Mouse (Mus musculus) erythroblast, embryonic 14.5 days (primary cell): ENCODE measurements around the gene Zfp62. TPM values are rescaled to one million over a fixed set of nuclear protein-coding genes. Genes with fewer than 3 reads are reported as not detected.
"Not testable (repeated sequence)": the region's sequence is repeated elsewhere in the genome, so short reads cannot be mapped to it uniquely, and the experiment has no call there.

Source experiments
- H3K27me3 ChIP-seq: 2 replicates; pipeline ENCODE4 v1.6.1; 2012; ENCODE audit warnings: inconsistent platforms; ENCODE audit not compliant: control insufficient read depth
- H3K36me3 ChIP-seq: 2 replicates; pipeline ENCODE4 v1.6.1; 2012; ENCODE audit warnings: mild to moderate bottlenecking, inconsistent platforms; ENCODE audit not compliant: control insufficient read depth
- H3K4me1 ChIP-seq: 2 replicates; pipeline ENCODE4 v1.6.1; 2012; ENCODE audit warnings: inconsistent platforms; ENCODE audit not compliant: control insufficient read depth
- H3K4me3 ChIP-seq: replicated peaks from 2 replicates; pipeline ENCODE3; 2012; ENCODE audit warnings: moderate library complexity, mild to moderate bottlenecking, inconsistent platforms
- H3K9me3 ChIP-seq: 2 replicates; pipeline ENCODE4 v1.6.1; 2012; ENCODE audit warnings: low read length, inconsistent platforms, mixed read lengths; ENCODE audit not compliant: control insufficient read depth
- GATA1 ChIP-seq: IDR thresholded peaks from 2 replicates; pipeline ENCODE4 v1.6.1; 2012; ENCODE audit warnings: low read length, inconsistent platforms, mixed read lengths
- TAL1 ChIP-seq: IDR thresholded peaks from 3 replicates; pipeline ENCODE4 v1.6.1; 2012; ENCODE audit warnings: low read length, inconsistent platforms, mixed read lengths
- polyA plus RNA-seq: library from polyadenylated mRNA; stranded (reverse); fragments of >175 nt; gene quantifications from 2 replicates; pipeline ENCODE4 v1.2.3, GENCODE M21; 2012

The Zfp62 gene
- polyA plus RNA-seq: 0.02 and 0.16 TPM in 2 replicates

- no peak for TF ChIP-seq TAL1
- TF ChIP-seq GATA1: no peak
- peaks cover 3% of the 10 kb centered on the region for H3K9me3 ChIP-seq
- no peaks in the 10 kb centered on the region for H3K27me3 ChIP-seq
- peaks cover 13% of the 10 kb centered on the region for H3K36me3 ChIP-seq
- H3K4me1 ChIP-seq: peaks cover 55% of the 10 kb centered on the region
- H3K4me3 ChIP-seq: peak within 1 kb of the TSS; percentile 87
Measured at GRCm38 (mm10) chr11:49203129-49203768, at the start of gene Zfp62. TSS of gene Zfp62 (plus strand) at chr11:49203292.

DNA sequence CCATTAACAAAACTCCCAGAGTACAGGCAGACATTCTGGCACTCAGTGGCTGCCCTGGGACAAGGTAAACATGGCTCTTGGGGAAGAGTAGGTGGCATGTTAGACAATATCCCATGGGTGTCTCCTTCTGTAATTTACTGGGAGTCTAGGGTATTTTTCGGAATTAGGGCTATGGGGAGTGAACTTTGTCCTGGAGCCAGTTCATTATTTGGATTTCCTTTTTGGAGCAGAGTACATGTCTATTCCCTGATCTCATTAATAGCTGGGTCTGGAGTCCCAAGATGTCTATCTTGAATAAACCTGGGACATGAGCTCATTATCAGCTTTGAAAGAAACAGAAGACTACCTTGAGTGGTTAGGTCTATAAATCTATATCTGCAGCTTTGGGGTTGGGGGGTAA lies 49.0 kb upstream of the Zfp62 start, which contains the start of gene Olfr1394:
Gene Olfr1394 (plus strand): TSS at position 301 of the 400 bp plus-strand sequence.
- no peak for TF ChIP-seq TAL1
- Histone ChIP-seq H3K27me3 (no peaks in the 10 kb centered on the region), H3K4me1 (no peaks in the 10 kb centered on the region), H3K9me3 (no peaks in the 10 kb centered on the region), H3K4me3 (no peak within 1 kb of the TSS), H3K36me3 (no peaks in the 10 kb centered on the region)

DNA sequence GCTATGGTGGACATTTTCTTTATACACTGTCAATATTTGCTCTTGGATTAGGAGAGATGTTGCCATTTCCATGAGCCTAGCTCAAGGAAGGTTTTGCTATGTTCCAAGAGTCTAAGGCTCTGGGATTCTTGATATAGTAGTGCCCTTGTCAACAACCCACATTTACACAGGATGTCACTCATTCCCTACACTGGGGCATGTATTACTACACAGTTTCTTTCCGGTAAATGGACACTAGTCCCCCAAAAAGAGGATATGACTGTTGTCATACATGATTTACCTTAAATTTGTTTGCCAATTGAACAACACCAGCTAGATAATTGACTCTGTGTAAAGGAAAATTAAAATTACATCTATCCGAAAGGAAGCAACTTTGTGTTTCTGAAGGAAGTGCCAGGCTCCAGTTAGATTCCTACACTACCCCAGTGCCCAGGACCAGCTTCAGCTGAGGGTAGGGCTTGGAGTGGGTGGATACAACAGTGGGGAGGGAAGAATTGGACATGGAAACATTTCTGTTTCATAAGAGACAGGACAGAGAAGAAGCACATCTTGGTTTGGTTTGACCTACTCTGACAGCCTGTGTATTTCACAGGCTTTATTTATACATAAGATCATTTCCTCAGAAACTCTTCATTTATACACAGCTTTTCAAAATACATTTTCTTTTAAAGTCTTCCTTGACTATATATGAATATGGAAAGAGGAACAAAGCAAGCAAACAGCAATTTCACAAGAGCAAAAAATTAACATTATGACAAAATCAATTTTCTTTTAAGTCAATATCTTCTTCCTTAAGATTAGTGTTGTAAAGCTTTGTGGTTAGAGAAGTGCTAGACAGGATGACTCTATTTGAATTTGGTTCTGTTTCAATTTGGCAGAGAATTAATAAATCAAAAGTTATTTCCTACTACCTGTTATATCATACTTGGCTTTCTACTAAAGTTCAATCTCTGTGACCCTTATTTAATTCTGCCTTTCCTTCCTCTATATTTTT lies 46.0 kb upstream of the Zfp62 start:
- H3K9me3 ChIP-seq: no peaks in the 10 kb centered on the region
- no peak overlapping the region for H3K4me3 ChIP-seq
- no peaks in the 10 kb centered on the region for H3K27me3 ChIP-seq
- H3K4me1 ChIP-seq: no peaks in the 10 kb centered on the region
- TF ChIP-seq GATA1: no peak
- no peaks in the 10 kb centered on the region for H3K36me3 ChIP-seq

DNA sequence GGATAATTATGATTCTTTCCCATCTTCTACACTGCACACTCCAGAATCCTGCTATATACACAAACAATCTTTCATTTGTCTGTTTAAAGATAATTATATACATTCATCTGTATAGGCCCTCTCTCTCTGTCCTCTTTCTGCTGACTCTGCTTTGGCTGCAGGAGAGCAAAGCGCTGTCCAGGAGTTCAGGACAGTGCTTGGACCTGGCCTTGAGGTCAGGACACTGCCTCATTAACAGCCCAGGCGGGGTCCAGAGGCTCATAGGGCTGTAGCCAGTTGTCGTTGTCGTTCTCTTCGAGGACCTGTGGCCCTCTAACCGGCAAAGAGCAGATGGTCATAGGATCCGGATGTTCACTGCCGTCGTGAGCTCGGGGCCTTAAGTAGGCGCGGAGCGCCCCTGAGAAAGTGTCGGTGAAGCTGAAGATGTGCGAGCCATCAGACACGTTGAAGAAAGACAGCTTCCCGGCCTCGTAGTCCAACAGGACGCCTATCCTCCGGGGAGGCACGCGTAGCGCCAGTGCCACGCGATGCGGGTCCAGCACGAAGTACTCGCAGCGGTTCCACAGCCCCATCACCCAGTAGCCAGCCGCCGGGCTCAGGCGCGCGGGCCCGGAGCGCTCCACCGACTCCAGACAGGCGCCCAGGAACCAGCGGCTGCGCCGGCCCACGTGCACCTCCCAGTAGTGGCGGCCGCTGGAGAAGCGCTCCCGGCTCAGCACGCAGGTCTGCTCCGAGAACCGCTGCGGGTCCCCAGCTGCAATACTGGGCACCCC lies 34.1 kb upstream of the Zfp62 start:
- no peak overlapping the region for H3K4me3 ChIP-seq
- peaks cover 20% of the 10 kb centered on the region for H3K27me3 ChIP-seq
- no peaks in the 10 kb centered on the region for H3K4me1 ChIP-seq
- H3K36me3 ChIP-seq: no peaks in the 10 kb centered on the region
- TF ChIP-seq TAL1 (no peak), GATA1 (no peak)
- H3K9me3 ChIP-seq: peaks cover 5% of the 10 kb centered on the region

DNA sequence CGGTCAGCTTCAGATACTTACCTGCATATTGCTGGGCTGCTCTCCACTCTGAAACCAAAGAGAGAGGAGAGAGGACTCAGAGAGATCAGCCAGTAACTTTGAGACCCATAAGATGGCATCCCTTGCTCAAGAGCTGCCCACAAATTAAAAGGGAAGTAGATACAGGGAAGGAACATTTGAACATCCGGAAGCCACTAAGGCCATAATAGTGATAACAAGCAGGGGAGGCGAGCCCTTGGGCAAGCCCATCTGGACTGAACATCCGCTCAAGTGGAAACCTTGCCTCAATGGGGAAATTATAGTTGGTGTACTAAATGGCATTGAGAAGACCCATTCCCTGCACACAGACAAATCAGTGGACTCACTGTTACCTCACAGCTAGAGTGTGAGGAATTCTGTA lies 32.5 kb upstream of the Zfp62 start:
- H3K36me3 ChIP-seq: no peaks in the 10 kb centered on the region
- H3K4me1 ChIP-seq: peaks cover under 1% of the 10 kb centered on the region; the same call in 1 of the 2 replicates
- H3K4me3 ChIP-seq: no peak overlapping the region
- peaks cover 23% of the 10 kb centered on the region for H3K27me3 ChIP-seq
- TF ChIP-seq GATA1: no peak
- no peak for TF ChIP-seq TAL1
- peaks cover 5% of the 10 kb centered on the region for H3K9me3 ChIP-seq

DNA sequence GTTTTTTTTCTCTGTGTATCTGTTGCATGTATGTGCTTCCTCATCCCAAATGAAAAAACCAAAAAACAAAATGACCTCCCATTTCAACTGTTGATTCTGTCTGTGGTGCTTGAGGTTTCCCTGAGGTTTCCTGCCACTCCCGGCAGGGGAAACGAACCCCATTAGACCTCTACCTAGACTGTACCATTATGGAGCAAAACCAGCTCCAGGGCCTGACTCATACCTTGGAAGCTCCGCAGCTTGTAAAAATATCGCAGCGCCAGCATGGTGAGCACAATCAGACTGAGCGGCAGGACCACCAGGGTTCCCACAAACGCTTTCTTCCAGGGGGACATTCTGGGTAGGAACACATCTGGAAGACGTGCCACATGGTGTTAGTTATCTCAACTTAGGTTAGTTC lies 27.7 kb upstream of the Zfp62 start:
- peaks cover 2% of the 10 kb centered on the region; the same call in 1 of the 2 replicates for H3K4me1 ChIP-seq
- no peaks in the 10 kb centered on the region for H3K9me3 ChIP-seq
- H3K36me3 ChIP-seq: no peaks in the 10 kb centered on the region
- no peak overlapping the region for H3K4me3 ChIP-seq
- no peak for TF ChIP-seq GATA1
- TF ChIP-seq TAL1: no peak
- H3K27me3 ChIP-seq: peaks cover 8% of the 10 kb centered on the region

GRCm38 (mm10) chr11:49176047-49176779 lies 26.9 kb upstream of the Zfp62 start:
- not testable (repeated sequence) for H3K27me3 ChIP-seq, H3K36me3 ChIP-seq, H3K4me1 ChIP-seq, H3K4me3 ChIP-seq, H3K9me3 ChIP-seq

DNA sequence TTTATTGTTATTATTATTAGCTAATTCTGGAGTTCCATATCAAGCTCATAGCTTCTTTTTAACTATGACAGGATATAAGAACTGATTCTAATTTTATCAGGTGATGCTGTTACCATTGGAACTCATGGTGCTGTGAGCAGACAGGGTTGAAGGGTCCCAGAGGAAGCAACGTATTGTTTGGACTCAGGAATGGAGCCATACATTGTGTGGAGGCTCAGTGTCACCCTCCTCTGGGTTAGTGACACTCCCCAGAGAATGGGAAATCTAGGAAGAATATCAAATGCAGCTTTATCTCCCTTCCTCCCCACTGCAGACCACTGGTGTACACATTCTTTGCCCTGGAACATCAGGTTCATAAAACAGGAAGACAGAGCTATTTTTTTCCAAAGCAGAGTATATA lies 19.9 kb upstream of the Zfp62 start:
- no peak for TF ChIP-seq GATA1
- TF ChIP-seq TAL1: no peak
- H3K4me3 ChIP-seq: no peak overlapping the region
- H3K27me3 ChIP-seq: peaks cover 5% of the 10 kb centered on the region; the same call in 1 of the 2 replicates
- no peaks in the 10 kb centered on the region for H3K4me1 ChIP-seq
- no peaks in the 10 kb centered on the region for H3K9me3 ChIP-seq
- no peaks in the 10 kb centered on the region for H3K36me3 ChIP-seq
